Mouse (Mus musculus) retina, embryonic 14.5 days (tissue): ENCODE data around the gene Gm826.

ENCODE experiments used
- DNase-seq: peaks from one replicate; pipeline ENCODE4 v3.0.0-alpha.2; 2015; ENCODE audit warnings: low spot score

The Gm826 gene

DNA sequence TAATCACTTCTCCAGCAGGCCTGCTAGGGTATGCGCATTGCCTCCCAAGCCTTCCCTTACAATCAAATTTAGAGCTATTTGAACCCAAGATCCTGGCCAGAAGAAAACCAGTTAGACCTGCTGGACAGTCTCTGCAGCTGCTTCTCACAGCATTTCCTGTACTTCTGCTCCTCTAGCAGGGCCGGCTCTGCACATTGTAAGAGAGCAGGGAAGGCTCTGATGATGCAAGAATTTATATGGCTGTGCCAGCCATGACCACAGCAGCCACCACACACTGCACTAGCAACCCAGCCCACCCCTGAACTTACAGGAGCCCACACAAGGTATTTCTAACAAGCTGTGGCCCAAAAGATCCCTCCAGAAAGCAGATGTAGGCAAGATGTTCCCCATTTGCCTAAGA, 19.6 kb upstream of the Gm826 start:
- no peak for DNase-seq

GRCm38 (mm10) chr2:160351038-160351574, 17.1 kb upstream of the Gm826 start:
- DNase-seq = no peak

DNA sequence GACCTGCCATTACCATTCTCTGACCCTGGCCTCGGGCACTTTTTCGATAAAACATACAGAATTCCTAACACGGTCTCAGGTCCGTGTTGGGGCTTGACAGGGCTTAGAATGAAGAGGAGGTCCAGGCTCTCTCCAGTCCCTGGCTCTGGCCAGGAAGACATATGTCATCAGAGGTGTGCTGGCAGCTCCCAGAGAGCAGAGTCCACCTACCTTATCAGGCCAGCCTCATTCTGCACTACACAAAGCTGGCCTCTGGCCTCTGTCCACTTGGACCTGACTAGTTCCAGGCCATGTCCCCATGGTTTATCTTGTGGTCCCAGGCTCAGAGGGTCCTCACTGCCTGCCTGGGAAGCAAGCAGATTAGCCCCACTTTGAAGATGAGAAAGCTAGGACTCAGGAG, 15.6 kb upstream of the Gm826 start:
- DNase-seq = no peak

DNA sequence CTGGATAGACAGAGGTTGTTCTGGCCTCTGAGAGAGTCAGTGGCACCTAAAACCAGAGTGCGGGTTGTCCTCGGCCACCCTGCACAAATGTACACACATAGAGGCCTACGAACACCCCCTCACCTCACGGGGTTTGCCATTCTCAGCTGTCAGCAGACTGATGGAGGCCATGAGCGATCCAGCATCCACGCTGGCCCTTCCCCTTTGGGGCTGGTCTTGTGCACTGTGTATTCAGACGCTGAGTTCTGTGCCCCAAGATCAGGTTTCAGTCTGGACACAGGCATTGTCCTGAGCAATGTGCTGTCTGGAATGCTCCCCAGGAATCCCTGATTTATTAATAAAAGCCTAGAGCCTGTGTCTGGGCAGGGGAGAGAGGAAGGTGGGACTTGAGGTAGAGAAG, 14.8 kb upstream of the Gm826 start:
- DNase-seq = no peak

DNA sequence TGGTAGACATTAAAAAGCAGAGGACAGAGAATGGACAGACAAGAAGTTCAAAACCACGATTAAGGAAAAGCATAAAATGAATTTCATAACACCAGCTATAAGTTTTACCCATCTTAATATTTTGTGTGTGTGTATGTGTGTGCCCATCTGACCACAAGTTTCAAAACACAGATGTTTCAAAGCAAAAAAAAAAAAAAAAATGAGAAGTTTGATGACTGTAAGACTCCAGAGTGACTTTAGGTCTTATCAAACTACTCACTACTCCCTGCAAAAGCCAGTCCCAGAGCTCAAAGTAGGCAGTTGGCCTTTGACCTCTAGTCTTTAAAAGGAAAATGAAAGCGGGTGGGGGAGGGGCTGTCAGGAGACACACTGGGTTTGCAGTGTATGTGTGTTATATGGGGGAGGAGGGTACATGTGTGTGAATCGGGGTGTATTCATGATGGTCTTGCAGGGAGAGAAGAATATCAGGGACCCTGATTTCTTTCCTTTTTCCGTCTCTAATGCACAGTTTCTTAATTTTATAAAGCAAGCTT, 14.2 kb upstream of the Gm826 start:
- DNase-seq = no peak

GRCm38 (mm10) chr2:160345644-160346043, 11.7 kb upstream of the Gm826 start:
- DNase-seq = no peak

DNA sequence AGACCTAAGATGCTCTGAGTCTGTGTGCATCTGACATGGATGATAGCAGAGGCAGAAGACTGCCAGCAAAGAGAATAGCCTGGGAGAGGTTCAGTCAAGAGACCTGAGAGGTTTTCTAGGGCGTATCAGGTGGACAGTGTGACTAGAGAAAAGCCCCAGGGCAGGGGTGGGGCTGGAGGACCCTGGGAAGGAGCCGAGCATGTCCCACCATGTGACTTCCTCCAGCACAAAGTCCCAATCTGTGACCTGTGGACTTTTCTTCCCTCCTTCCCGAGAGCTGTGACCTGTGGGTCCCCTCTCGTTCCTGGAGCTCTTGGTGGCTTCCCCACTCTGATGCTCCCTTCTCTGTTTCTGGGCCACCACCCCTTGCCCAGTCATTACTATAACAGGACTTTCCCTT, 6.2 kb upstream of the Gm826 start:
- no peak for DNase-seq

DNA sequence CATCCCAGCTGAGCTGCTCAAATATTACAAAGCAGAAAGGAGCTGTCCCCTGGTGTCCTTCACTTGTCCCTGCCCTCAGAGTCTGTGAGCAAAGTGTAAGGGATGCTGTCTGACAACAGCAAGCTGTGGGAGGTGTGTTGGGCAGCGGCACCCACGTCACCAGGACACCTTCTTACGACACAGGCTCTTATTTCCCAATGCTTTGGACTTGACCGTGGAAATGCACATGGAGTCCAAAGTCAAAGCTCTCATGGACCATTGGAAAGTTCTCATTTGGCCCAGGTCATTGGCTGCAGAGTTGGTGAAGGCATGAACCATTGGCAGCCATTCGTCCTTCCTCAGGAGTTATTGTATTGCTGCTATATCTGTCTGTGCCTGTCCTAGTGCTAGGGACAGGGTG, 5.6 kb upstream of the Gm826 start:
- DNase-seq = no peak

GRCm38 (mm10) chr2:160336053-160336452, 2.1 kb upstream of the Gm826 start:
- no peak for DNase-seq

DNA sequence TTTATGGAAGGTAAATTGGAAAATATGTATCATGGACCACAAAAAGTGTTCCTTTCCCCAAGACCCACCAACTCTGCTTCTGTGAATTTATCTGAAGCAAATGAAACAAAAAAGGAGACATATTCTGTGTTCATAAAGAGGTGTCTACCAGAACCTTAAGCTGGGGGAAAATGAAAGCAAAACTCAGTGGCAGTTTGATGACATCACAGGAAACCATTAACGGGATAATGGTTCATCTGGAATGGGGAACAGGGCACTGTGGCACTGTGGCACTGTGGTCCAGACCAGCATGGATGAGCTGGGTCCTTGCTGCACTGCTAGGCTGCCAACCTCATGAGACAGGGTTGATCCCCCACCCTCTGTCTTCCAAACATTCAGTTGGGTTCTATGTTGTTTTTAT, 1.1 kb upstream of the Gm826 start:
- no peak for DNase-seq

DNA sequence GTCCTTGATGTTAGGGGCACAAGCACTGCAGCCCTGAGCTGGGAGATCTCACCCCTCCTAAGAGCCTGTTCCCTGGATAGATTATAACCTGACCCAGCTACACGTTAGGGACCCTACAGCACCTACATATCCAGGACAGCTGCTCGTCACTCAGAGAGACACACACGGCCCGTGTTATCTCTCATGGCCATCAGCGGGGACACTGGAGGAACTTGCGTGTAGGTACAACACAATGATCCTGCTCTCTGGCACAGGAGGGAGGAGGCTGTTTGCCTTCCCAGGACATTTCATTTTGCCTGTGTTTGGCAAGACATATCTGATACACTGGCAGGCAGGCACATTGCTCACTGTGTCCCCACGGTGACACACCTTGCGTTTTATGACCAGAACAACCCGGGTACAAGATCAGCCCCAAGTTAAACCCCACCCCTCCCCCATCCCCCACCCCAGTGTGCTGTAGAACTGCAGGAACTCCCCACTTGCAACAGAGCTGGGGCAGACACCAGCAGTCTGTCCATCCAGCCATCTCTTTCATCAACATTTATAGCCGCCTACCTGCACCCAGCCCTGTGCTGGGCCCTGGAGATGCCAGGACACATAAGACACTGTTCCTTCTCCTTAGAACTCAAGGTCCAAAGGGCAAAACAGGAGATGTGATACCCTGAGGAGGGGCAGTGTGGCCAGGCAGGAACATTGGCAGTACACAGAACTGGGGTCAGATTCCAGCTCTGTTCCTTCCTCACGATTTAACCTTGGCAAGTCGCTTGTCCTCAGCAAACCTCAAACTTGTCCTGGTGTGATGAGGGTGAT, 1.2 kb downstream of the Gm826 start:
- no peak for DNase-seq

- DNase-seq = peak; percentile 37
Measured at GRCm38 (mm10) chr2:160328886-160329285, 5.1 kb downstream of the Gm826 start.

DNA sequence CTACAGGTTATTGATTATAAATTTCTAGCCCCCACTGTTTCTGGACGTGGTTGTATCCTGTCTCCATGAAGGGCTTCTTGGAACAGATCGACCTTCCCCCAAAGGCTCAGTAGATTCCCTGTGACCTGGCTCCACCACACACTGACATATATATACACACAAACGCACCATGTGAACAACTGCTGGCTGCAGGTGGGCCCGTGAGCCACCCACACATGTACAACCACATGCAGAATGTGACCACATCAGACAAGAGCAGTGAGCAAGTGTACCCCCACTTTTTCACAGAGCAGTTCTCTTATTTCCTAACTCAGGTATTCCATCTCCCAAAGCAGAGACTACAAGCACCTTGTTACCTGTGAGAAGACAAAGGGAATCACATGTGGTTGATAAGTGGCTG, 6.2 kb downstream of the Gm826 start:
- DNase-seq = no peak

DNA sequence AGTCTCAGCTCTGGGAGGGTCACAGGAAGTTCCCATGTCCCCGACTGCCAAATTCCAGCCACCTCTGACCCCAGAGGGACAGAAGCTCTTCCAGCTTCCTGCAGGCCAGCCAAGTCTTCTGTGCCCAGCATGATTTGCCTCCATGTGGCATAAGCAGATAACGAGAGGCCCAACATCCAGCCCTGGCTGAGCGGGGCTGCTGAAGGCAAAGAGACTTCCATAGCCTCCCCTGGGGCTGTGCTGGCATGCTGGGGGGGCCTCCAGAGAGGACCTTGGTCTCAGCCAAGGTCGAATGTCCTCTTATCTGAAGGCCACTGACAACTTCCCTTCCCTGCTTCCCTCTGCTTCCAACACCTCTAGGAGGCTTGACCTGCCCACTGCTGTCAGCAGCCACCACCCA, 6.8 kb downstream of the Gm826 start:
- DNase-seq = no peak

DNA sequence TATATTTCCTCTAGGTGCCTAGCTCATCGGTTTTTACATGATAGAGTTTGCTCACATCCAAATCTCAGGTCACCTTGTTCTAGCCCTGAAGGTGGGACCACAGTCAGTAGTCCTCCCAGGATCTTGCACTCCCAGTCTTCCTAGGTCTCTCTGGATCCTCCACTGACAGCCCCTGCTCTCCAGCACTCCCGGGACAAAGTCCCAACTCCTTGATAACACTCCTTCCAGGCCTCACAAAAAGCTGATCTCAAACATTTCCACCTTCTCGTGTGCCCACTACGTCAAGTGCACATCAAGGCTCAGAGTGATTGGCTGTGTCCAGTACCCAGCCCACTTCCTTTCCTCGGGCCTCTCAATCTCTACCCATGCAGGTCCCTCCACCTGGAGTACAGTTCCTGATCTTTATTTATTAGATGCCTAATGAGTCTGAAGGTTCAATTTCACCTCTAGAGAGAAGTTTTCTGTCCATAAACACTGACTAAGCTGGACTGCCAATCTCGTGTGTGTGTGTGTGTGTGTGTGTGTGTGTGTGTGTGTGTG, 8.8 kb downstream of the Gm826 start:
- no peak for DNase-seq

DNA sequence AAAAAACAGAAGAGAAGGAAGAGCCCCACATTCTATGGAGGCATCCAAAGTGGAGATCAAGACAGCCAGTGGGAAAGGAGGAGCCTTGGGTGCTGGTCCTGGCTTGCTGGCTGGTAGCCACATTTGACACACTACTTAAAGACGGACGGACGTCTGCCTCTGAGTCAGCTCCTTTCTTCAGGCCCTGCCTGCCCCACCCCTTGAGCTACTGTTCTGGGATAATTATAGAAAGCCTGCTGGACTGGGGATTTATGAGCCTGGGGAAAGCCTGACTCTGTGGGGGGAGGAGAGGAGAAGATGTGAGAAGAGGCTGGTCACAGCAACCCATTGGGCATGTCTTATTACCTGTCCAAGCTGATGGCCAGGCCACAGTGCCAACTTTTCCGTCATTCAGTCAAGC, 12.1 kb downstream of the Gm826 start:
- DNase-seq = no peak

DNA sequence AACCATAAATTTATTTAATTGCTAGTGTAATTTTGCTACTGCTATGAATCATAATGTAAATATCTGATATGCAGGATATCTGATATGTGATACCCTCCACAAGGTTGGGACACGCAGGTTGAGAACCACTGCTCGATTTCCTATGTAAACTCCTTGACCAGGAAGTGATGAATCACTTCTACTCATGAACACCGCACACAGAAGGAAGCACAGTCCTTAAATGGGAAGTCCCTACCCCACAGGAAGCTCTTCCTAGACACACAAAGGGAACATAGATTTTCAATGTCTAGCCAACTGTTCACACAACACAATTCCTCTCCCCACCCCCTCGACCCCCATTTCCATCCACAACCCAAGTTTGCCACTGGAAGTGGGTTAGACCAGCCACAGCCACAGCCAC, 15.7 kb downstream of the Gm826 start:
- DNase-seq = no peak

DNA sequence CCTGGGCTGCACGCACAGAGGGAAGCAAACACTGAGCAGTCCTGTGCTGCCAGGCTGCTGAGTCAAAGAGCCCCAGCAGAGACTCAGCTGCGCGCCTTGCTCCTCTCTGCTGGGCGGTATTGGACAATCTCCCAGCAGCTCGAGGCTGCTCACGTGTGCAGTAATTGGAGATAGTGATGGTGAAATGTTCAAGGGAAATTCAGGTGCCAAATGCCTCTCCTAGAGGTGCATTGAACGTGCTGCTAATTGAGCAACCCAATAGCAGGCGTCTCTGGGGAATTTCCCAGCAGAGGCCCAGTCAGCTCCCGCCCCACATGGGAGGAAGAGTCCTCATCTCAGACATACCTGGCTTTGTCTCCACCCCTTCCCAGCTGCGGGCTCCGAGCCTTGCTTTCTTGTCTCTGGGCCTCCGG, 20.4 kb downstream of the Gm826 start:
- DNase-seq = no peak

DNA sequence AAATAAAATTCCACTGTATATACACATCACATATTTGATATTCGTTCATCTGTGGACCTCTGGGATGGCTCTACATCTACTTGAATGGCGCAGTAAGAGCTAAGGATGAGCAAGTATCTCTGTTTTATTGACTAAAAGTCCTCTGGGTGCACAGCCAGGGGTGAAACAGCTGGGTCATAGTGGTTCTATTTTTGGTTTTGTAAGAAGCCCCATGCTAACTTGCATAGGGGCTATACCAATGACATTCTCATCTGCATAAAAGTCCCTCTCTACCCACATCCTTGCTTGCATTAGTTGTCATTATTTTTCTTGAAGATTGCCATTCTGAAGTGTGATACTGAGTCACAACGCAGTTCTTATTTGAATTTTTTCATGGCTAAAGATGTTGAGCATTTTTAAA, 28.9 kb downstream of the Gm826 start:
- DNase-seq = no peak

DNA sequence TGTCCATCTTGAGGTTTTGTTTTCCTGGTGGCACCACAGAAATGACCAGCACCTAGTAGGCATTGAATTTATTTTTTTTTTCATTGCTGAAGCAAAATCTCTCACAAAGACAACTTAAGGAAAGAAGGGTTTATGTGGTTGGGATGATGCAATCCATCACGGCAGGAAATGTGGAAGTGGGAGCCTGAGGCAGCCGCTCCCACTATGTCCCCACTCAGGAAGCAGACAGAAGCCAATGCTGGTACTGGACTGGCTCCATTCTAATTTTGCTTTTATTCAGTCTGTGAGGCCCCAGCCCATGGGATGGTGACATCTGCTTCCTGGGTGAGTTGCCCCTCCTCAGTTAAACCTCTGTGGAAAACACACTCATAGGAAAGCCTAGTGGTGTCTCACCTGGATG, 30.0 kb downstream of the Gm826 start:
- DNase-seq = no peak

DNA sequence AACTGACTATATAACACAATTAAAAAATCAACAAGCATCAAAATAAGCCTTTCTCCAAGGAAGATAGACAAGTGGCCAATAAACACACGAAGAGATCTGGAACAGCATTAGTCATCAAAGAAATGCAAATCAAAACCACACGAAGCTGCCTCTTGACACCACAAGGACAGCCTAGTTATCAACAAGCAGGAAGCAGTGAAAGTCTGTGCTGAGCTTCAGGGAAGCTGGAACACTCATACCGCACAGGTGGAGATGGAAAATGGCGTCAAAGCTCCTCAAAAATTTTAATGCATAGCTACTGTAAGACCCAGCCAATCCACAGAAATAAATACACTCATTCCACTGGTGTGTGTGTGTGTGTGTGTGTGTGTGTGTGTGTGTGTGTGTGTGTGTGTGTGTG, 31.9 kb downstream of the Gm826 start:
- no peak for DNase-seq

DNA sequence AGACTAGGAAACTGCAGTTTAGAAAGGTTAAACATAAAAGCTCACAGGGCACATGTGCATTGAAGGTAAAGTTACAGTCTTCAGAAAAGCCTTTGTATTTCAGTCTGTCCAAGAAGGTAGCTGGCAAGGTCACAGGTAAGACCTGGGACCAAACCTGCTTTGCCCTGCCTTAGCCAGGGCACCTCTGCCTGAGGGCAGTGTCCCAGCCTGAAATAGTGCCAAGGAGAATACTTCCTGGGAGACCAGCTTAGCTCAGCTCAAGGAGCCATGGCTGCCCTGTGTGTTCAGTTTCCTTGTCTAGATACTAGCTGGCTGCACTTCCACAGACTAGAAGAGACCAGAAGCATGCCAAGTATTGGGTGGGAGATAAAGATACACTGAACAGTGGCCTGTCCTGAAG, 35.4 kb downstream of the Gm826 start:
- DNase-seq = no peak

DNA sequence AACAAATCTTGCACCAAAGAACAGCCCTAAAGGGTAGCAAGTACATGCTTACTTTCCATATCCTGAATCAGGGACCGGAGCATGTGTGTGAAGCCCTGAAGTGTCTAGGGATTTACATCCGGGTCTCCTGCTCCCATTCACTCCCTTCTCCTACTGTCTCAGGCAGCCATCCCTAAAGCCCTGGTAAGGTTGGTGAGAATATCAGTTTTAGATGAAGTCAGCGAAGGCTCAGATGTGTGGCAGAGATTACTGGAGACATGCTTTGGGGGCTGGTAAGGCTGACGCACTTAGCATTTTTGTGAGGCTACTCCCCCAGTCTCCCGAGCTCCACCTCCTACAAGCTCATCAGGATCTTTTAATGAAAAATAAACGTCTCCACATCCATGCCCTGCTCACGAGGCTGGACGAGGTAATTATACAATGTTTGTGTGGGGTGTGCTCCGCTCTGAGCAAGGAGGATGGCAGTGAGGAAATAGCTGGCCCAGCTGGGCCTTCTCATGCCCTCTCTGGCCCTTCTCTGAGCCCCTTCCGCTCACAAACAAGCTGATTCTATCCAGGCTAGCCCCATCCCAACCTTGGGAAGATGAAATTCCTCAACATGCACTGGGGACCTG, 45.3 kb downstream of the Gm826 start:
- no peak for DNase-seq
